Mouse (Mus musculus): ENCODE data around the gene Nup37.

DNA sequence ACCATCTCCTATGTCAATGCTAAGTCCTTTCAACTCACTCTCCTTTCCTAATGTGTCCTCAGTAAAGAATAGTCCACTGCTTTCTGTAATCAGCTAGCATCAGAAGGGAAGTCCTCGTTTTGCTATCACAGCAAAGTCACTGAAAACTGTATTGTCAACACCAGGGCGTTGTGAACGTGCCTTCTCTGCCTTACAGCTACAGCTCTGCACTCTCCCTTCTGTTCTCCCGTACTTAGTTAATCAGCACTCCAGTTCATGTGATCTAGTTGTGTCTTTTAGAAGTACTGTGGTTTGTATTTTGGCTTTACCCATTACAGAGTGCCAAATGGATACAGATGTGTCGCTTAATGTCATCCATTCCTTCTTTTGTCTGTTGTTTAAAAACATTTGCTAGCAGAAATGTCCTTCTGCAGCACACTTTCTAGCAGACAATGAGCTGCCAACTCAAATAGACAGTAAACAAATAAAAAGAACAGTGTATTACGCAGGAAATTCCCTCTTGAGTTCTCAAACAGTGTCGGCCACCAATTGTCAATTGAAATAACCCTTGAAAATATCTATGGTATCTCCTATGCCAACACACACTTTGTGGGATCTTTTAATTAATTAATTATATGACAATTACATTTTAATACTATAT lies 20.8 kb downstream of the Nup37 start:
- no peak for TF ChIP-seq CTCF (IDR thresholded peaks at IDR 0.05; ENCODE audit: control insufficient read depth, insufficient read depth, insufficient replicate concordance, low read depth, low read length)
- TF ChIP-seq POLR2A (IDR thresholded peaks at IDR 0.05; ENCODE audit: control insufficient read depth, low read depth, low read length), result no peak

All from testis, adult 2 months (tissue).